Mouse (Mus musculus) ES-Bruce4 (cell line): ENCODE results near the gene Rimklb.

Experiments used
- CTCF ChIP-seq: IDR thresholded peaks from one replicate; pipeline ENCODE4 v1.8.1; 2011; ENCODE audit warnings: low read depth, low read length
- EP300 ChIP-seq: IDR thresholded peaks from 2 replicates; pipeline ENCODE4 v1.6.1; 2011; ENCODE audit warnings: low read depth, low read length; ENCODE audit not compliant: insufficient read depth
- POLR2A ChIP-seq: IDR thresholded peaks from one replicate; pipeline ENCODE4 v1.8.1; 2011; ENCODE audit warnings: low read length; ENCODE audit not compliant: insufficient read depth

- TF ChIP-seq EP300 (no peak), CTCF (no peak), POLR2A (no peak)
Measured at GRCm38 (mm10) chr6:122545289-122545882, 46.8 kb upstream of the Rimklb start.
